Mouse (Mus musculus) spleen, postnatal 4 days (tissue): ENCODE measurements around the gene Ackr2.
A peak's percentile ranks its signal among the peaks of the same experiment; 100 is the strongest.

ENCODE experiments used
- DNase-seq, 2 experiments: peaks; one replicate each; pipeline ENCODE4 v3.0.0; 2022; ENCODE audit warnings: low spot score in 2 of 2

Gene Ackr2

GRCm38 (mm10) chr9:121898245-121898644 is at the start of gene Ackr2:
Ackr2 (plus strand) TSS chr9:121898355.
- peak; percentile 10 to 58 for DNase-seq

- DNase-seq = no peak
These were observed 43.9 kb upstream of the Ackr2 start for GRCm38 (mm10) chr9:121854246-121854645.

- DNase-seq = peak in 1 of 2 experiments; percentile 83
These were observed 41.3 kb upstream of the Ackr2 start for GRCm38 (mm10) chr9:121856649-121857416.

GRCm38 (mm10) chr9:121857474-121858152 is 40.5 kb upstream of the Ackr2 start:
- DNase-seq = peak; percentile 98 to 99

- no peak for DNase-seq
These were observed 40.0 kb upstream of the Ackr2 start, which contains the start of gene Higd1a for GRCm38 (mm10) chr9:121858153-121858488. Higd1a (minus strand) TSS chr9:121858362.

GRCm38 (mm10) chr9:121859345-121859744 is 38.8 kb upstream of the Ackr2 start:
- DNase-seq = no peak

- DNase-seq = no peak
These were observed 37.2 kb upstream of the Ackr2 start for GRCm38 (mm10) chr9:121860921-121861320.

- DNase-seq = no peak
These were observed 33.3 kb upstream of the Ackr2 start for GRCm38 (mm10) chr9:121864837-121865236.

- DNase-seq = no peak
These were observed 32.6 kb upstream of the Ackr2 start for GRCm38 (mm10) chr9:121865425-121866008.

GRCm38 (mm10) chr9:121867632-121868031 is 30.5 kb upstream of the Ackr2 start:
- peak in 1 of 2 experiments; percentile 41 for DNase-seq

GRCm38 (mm10) chr9:121868236-121868635 is 29.9 kb upstream of the Ackr2 start:
- DNase-seq = peak in 1 of 2 experiments; percentile 20

- DNase-seq = no peak
These were observed 28.7 kb upstream of the Ackr2 start for GRCm38 (mm10) chr9:121869432-121869831.

GRCm38 (mm10) chr9:121869973-121870515 is 28.1 kb upstream of the Ackr2 start:
- DNase-seq = peak in 1 of 2 experiments; percentile 25

GRCm38 (mm10) chr9:121872062-121872683 is 26.0 kb upstream of the Ackr2 start:
- DNase-seq = peak in 1 of 2 experiments; percentile 41

GRCm38 (mm10) chr9:121873578-121873977 is 24.6 kb upstream of the Ackr2 start:
- DNase-seq = peak in 1 of 2 experiments; percentile 47

- DNase-seq = peak in 1 of 2 experiments; percentile 61
These were observed 21.0 kb upstream of the Ackr2 start for GRCm38 (mm10) chr9:121877052-121877740.

- peak; percentile 63 to 87 for DNase-seq
These were observed 17.3 kb upstream of the Ackr2 start for GRCm38 (mm10) chr9:121880840-121881239.

- peak in 1 of 2 experiments; percentile 56 for DNase-seq
These were observed 16.9 kb upstream of the Ackr2 start for GRCm38 (mm10) chr9:121881301-121881700.

- DNase-seq = peak in 1 of 2 experiments; percentile 49
These were observed 16.1 kb upstream of the Ackr2 start for GRCm38 (mm10) chr9:121882015-121882457.

- peak; percentile 8 to 43 for DNase-seq
These were observed 8.2 kb upstream of the Ackr2 start for GRCm38 (mm10) chr9:121889927-121890440.

- DNase-seq = peak; percentile 16 to 62
These were observed 7.7 kb upstream of the Ackr2 start for GRCm38 (mm10) chr9:121890441-121890941.
